Mouse (Mus musculus) liver, embryonic 14.5 days (tissue): ENCODE measurements at regions not wholly inside any gene's neighbourhood (a gene's known extent, or its start where the extent isn't known, plus 50 kb on each side); places are given as distances from the start of the nearest gene placed in this dataset.

Source experiments
- CTCF ChIP-seq: IDR thresholded peaks from 2 replicates; pipeline ENCODE4 v1.5.1; 2016; ENCODE audit warnings: antibody characterized with exemption, low read depth, control low read depth
- EP300 ChIP-seq: IDR thresholded peaks from 2 replicates; pipeline ENCODE4 v1.6.1; 2016; ENCODE audit warnings: antibody characterized with exemption, low read depth

GRCm38 (mm10) chr4:56456788-56457187 lies 283.1 kb upstream of the Gm26657 start:
- TF ChIP-seq EP300 (no peak), CTCF (no peak)
